Mouse (Mus musculus): Measurements from ENCODE around the gene 2410004B18Rik. TPM values are rescaled to one million over a fixed set of nuclear protein-coding genes. Genes with fewer than 3 reads are reported as not detected.

The 2410004B18Rik gene
- total and polyA plus RNA-seq, 2 experiments from 2014 or later, result 57.5 to 97.3 TPM

DNA sequence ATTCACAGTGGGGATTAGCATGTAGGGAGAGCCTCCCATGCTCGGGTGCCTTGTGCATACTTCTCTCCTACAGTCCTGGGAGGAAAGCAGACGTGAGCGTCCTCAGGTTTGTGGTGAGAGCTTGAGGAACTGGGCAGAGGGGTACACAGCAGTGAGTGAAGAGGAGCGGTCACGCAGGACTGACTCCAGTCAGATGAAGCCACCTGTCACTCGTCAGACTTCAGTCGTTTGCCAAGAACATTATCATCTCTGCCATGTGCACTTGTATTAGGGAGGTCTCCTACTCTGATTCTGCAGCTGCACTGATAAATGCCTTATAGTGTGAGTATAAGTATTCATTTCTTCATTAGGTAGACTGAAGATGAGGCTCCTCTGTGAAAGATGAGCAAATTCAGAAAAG, 6.5 kb downstream of the 2410004B18Rik start:
- Histone ChIP-seq H3K4me2 (ENCODE audit: low read depth) (no peak overlapping the region), H3K9ac (no peak overlapping the region), H3K4me3 (ENCODE audit: low read depth, low read length) (no peak overlapping the region), H3K9me3 (ENCODE audit: low read length) (no peaks in the 10 kb centered on the region), H3K27ac (ENCODE audit: low read depth, low read length) (no peak overlapping the region), H3K36me3 (ENCODE audit: insufficient read depth) (peaks cover 30% of the 10 kb centered on the region), H3K4me1 (ENCODE audit: insufficient read depth) (peaks cover 5% of the 10 kb centered on the region; the same call in 1 of the 2 replicates), H3K27me3 (ENCODE audit: insufficient read depth, low read length) (no peaks in the 10 kb centered on the region)
- no peak for ATAC-seq
- DNase-seq, result no peak
- 84% methylated on average over 7 of the region's 7 CpGs for WGBS
- TF ChIP-seq CTCF (IDR thresholded peaks at IDR 0.05; ENCODE audit: low read depth), result no peak

- no peak for TF ChIP-seq CTCF (IDR thresholded peaks at IDR 0.05; ENCODE audit: low read depth)
Observed at GRCm38 (mm10) chr3:145945904-145946303, 8.1 kb downstream of the 2410004B18Rik start.

GRCm38 (mm10) chr3:145946654-145947053, 8.8 kb downstream of the 2410004B18Rik start:
- no peak overlapping the region for H3K4me2 ChIP-seq (ENCODE audit: low read depth)
- 49% methylated on average over 2 of the region's 2 CpGs for WGBS
- H3K9ac ChIP-seq, result no peak overlapping the region
- H3K9me3 ChIP-seq (ENCODE audit: low read length), result no peaks in the 10 kb centered on the region
- H3K4me1 ChIP-seq (ENCODE audit: insufficient read depth), result no peaks in the 10 kb centered on the region
- no peaks in the 10 kb centered on the region; the same call in 1 of the 2 replicates for H3K27me3 ChIP-seq (ENCODE audit: insufficient read depth, low read length)
- peaks cover 27% of the 10 kb centered on the region for H3K36me3 ChIP-seq (ENCODE audit: insufficient read depth)
- ATAC-seq (no peak), DNase-seq (no peak)
- TF ChIP-seq CTCF (IDR thresholded peaks at IDR 0.05; ENCODE audit: low read depth), result no peak
- H3K27ac ChIP-seq (ENCODE audit: low read depth, low read length), result no peak overlapping the region
- H3K4me3 ChIP-seq (ENCODE audit: low read depth, low read length), result no peak overlapping the region

More at GRCm38 (mm10) chr3:145945904-145946303, 8.1 kb downstream of the 2410004B18Rik start:
- Histone ChIP-seq H3K9ac (no peak overlapping the region), H3K4me2 (ENCODE audit: low read depth) (no peak overlapping the region), H3K4me1 (ENCODE audit: insufficient read depth) (no peaks in the 10 kb centered on the region), H3K9me3 (ENCODE audit: low read length) (no peaks in the 10 kb centered on the region), H3K36me3 (ENCODE audit: insufficient read depth) (peaks cover 29% of the 10 kb centered on the region), H3K27me3 (ENCODE audit: insufficient read depth, low read length) (no peaks in the 10 kb centered on the region; the same call in 1 of the 2 replicates), H3K27ac (ENCODE audit: low read depth, low read length) (no peak overlapping the region), H3K4me3 (ENCODE audit: low read depth, low read length) (no peak overlapping the region)
- DNase-seq, result no peak
- 90% methylated on average over 3 of the region's 3 CpGs for WGBS
- ATAC-seq, result no peak

GRCm38 (mm10) chr3:145947539-145948204, 9.9 kb downstream of the 2410004B18Rik start:
- 19% methylated on average over 6 of the region's 6 CpGs for WGBS
- H3K4me2 ChIP-seq (ENCODE audit: low read depth), result no peak overlapping the region
- ATAC-seq, result no peak
- H3K36me3 ChIP-seq (ENCODE audit: insufficient read depth), result peaks cover 24% of the 10 kb centered on the region
- no peak overlapping the region for H3K9ac ChIP-seq
- no peaks in the 10 kb centered on the region; the same call in 1 of the 2 replicates for H3K27me3 ChIP-seq (ENCODE audit: insufficient read depth, low read length)
- TF ChIP-seq CTCF (IDR thresholded peaks at IDR 0.05; ENCODE audit: low read depth), result no peak
- no peak overlapping the region for H3K4me3 ChIP-seq (ENCODE audit: low read depth, low read length)
- DNase-seq, result no peak
- no peaks in the 10 kb centered on the region for H3K4me1 ChIP-seq (ENCODE audit: insufficient read depth)
- H3K9me3 ChIP-seq (ENCODE audit: low read length), result no peaks in the 10 kb centered on the region
- H3K27ac ChIP-seq (ENCODE audit: low read depth, low read length), result no peak overlapping the region

GRCm38 (mm10) chr3:145950034-145950814, 12.4 kb downstream of the 2410004B18Rik start:
- no peaks in the 10 kb centered on the region for H3K4me1 ChIP-seq (ENCODE audit: insufficient read depth)
- peak overlapping the region; percentile 41 for H3K4me2 ChIP-seq (ENCODE audit: low read depth)
- ATAC-seq (peak; percentile 96), DNase-seq (peak; percentile 85)
- no peaks in the 10 kb centered on the region for H3K9me3 ChIP-seq (ENCODE audit: low read length)
- peak; percentile 78 for TF ChIP-seq CTCF (IDR thresholded peaks at IDR 0.05; ENCODE audit: low read depth)
- 10% methylated on average over 15 of the region's 15 CpGs for WGBS
- H3K9ac ChIP-seq, result no peak overlapping the region
- peak overlapping the region; percentile 7 for H3K4me3 ChIP-seq (ENCODE audit: low read depth, low read length)
- no peaks in the 10 kb centered on the region; the same call in 1 of the 2 replicates for H3K27me3 ChIP-seq (ENCODE audit: insufficient read depth, low read length)
- peaks cover 2% of the 10 kb centered on the region; the same call in 1 of the 2 replicates for H3K36me3 ChIP-seq (ENCODE audit: insufficient read depth)
- H3K27ac ChIP-seq (ENCODE audit: low read depth, low read length), result no peak overlapping the region

GRCm38 (mm10) chr3:145950815-145951130, 13.0 kb downstream of the 2410004B18Rik start:
- H3K36me3 ChIP-seq (ENCODE audit: insufficient read depth), result no peaks in the 10 kb centered on the region
- 48% methylated on average over 5 of the region's 5 CpGs for WGBS
- no peak overlapping the region for H3K9ac ChIP-seq
- H3K4me1 ChIP-seq (ENCODE audit: insufficient read depth), result no peaks in the 10 kb centered on the region
- no peak for DNase-seq
- TF ChIP-seq CTCF (IDR thresholded peaks at IDR 0.05; ENCODE audit: low read depth), result no peak
- no peaks in the 10 kb centered on the region for H3K9me3 ChIP-seq (ENCODE audit: low read length)
- no peak overlapping the region for H3K4me3 ChIP-seq (ENCODE audit: low read depth, low read length)
- no peak for ATAC-seq
- peak overlapping the region; percentile 41 for H3K4me2 ChIP-seq (ENCODE audit: low read depth)
- no peak overlapping the region for H3K27ac ChIP-seq (ENCODE audit: low read depth, low read length)
- H3K27me3 ChIP-seq (ENCODE audit: insufficient read depth, low read length), result no peaks in the 10 kb centered on the region; the same call in 1 of the 2 replicates
